Mouse (Mus musculus) retina, postnatal 7 days (tissue): ENCODE data around the gene Lsm6.

ENCODE experiments used
- DNase-seq: peaks from one replicate; pipeline ENCODE4 v3.0.0-alpha.2; 2012; ENCODE audit warnings: low read depth, low spot score

The Lsm6 gene

DNA sequence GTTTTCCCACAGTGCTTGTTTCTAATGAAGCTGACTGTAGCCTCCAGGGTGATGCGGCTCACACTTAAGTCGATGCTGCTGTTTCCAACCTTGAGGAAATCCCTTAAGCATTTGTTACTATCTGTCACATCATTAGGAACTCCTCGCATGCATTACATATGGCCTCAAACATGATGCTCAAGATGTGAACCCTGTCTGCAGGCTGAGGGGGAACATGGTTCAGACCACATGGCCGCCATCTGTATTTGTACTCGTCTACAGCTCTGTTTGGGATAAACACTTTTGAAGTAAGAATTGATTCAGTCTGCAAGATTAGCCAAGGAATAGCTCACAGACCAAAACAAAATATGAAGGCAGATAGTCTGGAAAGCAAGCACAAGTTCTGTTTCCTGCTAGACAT, 14.9 kb downstream of the Lsm6 start:
- no peak for DNase-seq

DNA sequence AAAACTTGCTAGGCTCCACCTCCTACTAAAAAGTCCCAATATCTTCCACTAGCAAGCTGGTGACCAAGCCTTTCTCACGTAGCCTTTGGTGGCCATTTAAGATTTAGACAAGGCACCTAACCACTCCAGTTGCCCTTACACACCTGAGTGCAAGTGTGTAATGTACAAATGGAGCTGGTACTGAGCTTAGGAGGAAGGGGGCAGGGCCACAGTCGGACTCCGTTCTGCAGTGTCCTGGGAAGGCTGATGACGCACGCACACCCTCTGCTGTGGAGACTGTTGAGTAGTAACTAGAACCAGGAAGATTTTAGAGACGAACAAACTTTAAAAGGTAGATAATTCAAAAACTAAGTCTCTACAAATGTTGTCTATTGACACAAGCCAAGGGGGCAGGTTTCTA, 19.7 kb downstream of the Lsm6 start:
- no peak for DNase-seq

GRCm38 (mm10) chr8:78798671-78799070, 22.3 kb downstream of the Lsm6 start:
- no peak for DNase-seq

DNA sequence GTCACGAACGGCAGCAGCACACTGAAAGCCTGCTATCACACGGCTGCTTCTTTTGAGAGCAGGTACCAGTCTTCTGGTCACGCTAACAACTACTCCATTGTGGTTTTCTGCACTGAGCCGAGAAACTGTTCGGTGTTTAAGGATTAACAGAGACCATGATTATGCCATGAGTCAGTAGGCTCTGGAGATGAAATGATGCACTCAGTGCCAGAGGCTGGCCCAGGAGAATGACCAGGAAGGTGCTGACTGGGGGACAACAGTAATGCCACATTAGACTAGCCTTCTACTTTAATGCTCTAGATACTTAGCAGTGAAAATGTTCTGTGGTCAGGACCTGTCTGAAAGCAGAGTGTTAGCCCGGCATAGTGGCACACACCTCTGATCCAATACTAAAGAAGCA, 23.0 kb downstream of the Lsm6 start:
- DNase-seq = no peak

DNA sequence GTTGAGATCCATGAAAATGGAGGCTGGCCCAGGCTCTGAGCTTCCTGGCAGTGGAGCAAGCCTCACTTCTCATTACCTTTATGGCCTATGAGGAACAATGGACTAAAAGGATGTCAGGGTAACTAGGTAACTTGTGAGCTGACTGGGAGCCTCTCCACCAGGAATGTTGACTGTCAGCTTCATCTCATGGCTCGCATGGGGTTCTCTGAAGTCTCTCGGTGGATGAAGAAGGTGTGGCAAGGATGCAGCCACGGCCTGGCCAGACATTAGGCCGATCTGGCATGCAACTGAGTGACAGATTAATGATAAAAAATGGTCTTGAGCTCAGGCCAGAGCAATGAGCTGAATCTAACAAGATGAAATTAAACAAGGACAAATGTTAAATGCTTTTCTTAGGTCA, 27.7 kb downstream of the Lsm6 start:
- no peak for DNase-seq

DNA sequence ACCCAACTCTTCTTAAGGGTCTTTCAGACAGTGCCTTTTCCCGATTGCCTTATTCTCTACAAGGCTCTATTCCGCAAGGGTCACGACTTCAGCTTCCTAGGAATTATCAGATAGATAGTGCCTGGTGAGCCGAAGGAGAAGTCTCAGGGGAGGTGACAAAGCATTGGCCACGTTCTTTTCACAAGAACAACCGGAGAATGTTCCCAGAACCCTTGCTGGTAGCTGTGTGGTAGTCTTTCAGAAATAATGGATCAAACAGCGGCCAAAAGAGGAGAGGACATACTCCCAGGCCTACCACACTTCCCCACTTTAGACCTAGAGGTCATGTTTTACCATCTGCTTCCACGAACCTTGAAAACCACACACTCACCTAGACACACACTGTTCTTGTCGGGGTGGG, 44.1 kb downstream of the Lsm6 start:
- no peak for DNase-seq

GRCm38 (mm10) chr8:78771256-78771655, 49.7 kb downstream of the Lsm6 start:
- no peak for DNase-seq

GRCm38 (mm10) chr8:78770584-78770983, 50.4 kb downstream of the Lsm6 start:
- no peak for DNase-seq

GRCm38 (mm10) chr8:78765556-78765955, 55.4 kb downstream of the Lsm6 start:
- DNase-seq = no peak

GRCm38 (mm10) chr8:78764976-78765375, 56.0 kb downstream of the Lsm6 start:
- no peak for DNase-seq

DNA sequence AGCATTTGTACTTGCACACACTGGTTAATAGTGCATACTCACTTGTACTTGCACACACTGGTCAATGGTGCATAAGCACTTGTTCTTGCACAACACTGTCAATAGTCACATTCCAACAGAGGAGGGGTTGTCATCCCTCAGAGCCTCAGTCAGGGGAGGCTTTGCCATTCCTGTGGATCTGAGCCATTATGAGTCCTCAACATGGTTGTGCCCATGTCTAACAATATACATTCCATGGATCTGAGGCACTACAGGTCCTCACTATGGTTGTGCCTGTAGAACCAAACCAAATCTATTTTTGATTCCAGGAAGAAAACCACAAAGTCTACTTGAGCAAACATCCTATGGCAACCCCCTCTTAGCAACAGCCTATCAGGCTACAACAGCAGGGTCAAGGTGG, 61.8 kb downstream of the Lsm6 start:
- DNase-seq = no peak

GRCm38 (mm10) chr8:78754986-78755385, 66.0 kb downstream of the Lsm6 start:
- no peak for DNase-seq
